Mouse (Mus musculus) CH12.LX (cell line): ENCODE measurements around the gene Fut4. TPM values are rescaled to one million over a fixed set of nuclear protein-coding genes. Genes with fewer than 3 reads are reported as not detected.
A peak's percentile ranks its signal among the peaks of the same experiment; 100 is the strongest.

Experiments used
- DNase-seq: peaks from one replicate; pipeline ENCODE4 v3.0.0-alpha.2; 2013; ENCODE audit errors: extremely low read depth
- H3K27ac ChIP-seq: 2 replicates; pipeline ENCODE4 v1.5.1; 2012; ENCODE audit warnings: low read depth, mild to moderate bottlenecking, control low read depth, moderate library complexity; ENCODE audit not compliant: insufficient read depth
- H3K27me3 ChIP-seq: replicated peaks from 2 replicates; pipeline ENCODE3; 2012; ENCODE audit warnings: inconsistent platforms
- H3K36me3 ChIP-seq, 2 experiments: replicated peaks in 1 of 2; 2 replicates each; pipeline versions ENCODE3 to v1.6.1; 2012; ENCODE audit warnings: inconsistent platforms in 1 of 2, low read length in 1 of 2, mild to moderate bottlenecking in 1 of 2, mixed read lengths in 1 of 2, moderate library complexity in 1 of 2; ENCODE audit not compliant: control insufficient read depth in 1 of 2, insufficient read depth in 1 of 2
- H3K4me1 ChIP-seq, 2 experiments: 2 replicates each; pipeline ENCODE4 v1.6.1; 2012; ENCODE audit warnings: inconsistent platforms in 1 of 2, moderate library complexity in 1 of 2; ENCODE audit not compliant: insufficient read depth in 2 of 2, control insufficient read depth in 1 of 2
- H3K4me2 ChIP-seq: 2 replicates; pipeline ENCODE4 v1.6.1; 2012; ENCODE audit warnings: low read depth, mild to moderate bottlenecking, control low read depth; ENCODE audit not compliant: poor library complexity, insufficient read depth, severe bottlenecking
- H3K4me3 ChIP-seq, 3 experiments: fragments of 150-350 bp in 1 of 3; sonication (generic) in 1 of 3; replicated peaks in 1 of 3; 2 replicates each; pipeline versions ENCODE3 to v1.5.1; 2011 to 2012; ENCODE audit warnings: low read depth in 2 of 3, low read length in 2 of 3, mild to moderate bottlenecking in 2 of 3, moderate library complexity in 2 of 3, control low read depth in 1 of 3, improper control_type of control experiment in 1 of 3, inconsistent platforms in 1 of 3, mixed read lengths in 1 of 3; ENCODE audit not compliant: poor library complexity in 1 of 3
- H3K79me2 ChIP-seq: replicated peaks from 2 replicates; pipeline ENCODE4 v1.6.1; 2012; ENCODE audit warnings: mild to moderate bottlenecking, moderate library complexity; ENCODE audit not compliant: control insufficient read depth, poor library complexity, insufficient read depth, severe bottlenecking; ENCODE audit errors: extremely low read depth
- H3K9ac ChIP-seq: 2 replicates; pipeline ENCODE4 v1.6.1; 2012; ENCODE audit warnings: low read depth, mild to moderate bottlenecking, control low read depth, moderate library complexity; ENCODE audit not compliant: insufficient read depth
- H3K9me3 ChIP-seq: replicated peaks from 2 replicates; pipeline ENCODE3; 2012; ENCODE audit warnings: low read length, inconsistent platforms, mixed read lengths
- BHLHE40 ChIP-seq: IDR thresholded peaks from 2 replicates; pipeline ENCODE4 v1.6.1; 2011; ENCODE audit warnings: mild to moderate bottlenecking, low read depth, low read length, improper control_type of control experiment
- CHD2 ChIP-seq: IDR thresholded peaks from 2 replicates; pipeline ENCODE4 v1.6.1; 2011; ENCODE audit warnings: low read length, improper control_type of control experiment
- CTCF ChIP-seq, 2 experiments: IDR thresholded peaks in 1 of 2; conservative IDR thresholded peaks in 1 of 2; 2 replicates each; pipeline ENCODE4 v1.5.1; 2011 to 2012; ENCODE audit warnings: low read depth in 2 of 2, low read length in 2 of 2, improper control_type of control experiment in 1 of 2, inconsistent platforms in 1 of 2, mild to moderate bottlenecking in 1 of 2, moderate library complexity in 1 of 2
- E2F4 ChIP-seq: IDR thresholded peaks from 2 replicates; pipeline ENCODE4 v1.6.1; 2011; ENCODE audit warnings: low read depth, low read length, improper control_type of control experiment; ENCODE audit not compliant: insufficient replicate concordance
- ELF1 ChIP-seq: IDR thresholded peaks from 2 replicates; pipeline ENCODE4 v1.6.1; 2014; ENCODE audit warnings: low read depth, mild to moderate bottlenecking, inconsistent platforms, low read length, improper control_type of control experiment
- EP300 ChIP-seq: IDR thresholded peaks from 2 replicates; pipeline ENCODE4 v1.6.1; 2011; ENCODE audit warnings: low read length, improper control_type of control experiment
- ETS1 ChIP-seq: conservative IDR thresholded peaks from 2 replicates; pipeline ENCODE4 v1.6.1; 2012; ENCODE audit warnings: low read depth, mild to moderate bottlenecking, inconsistent platforms, low read length, improper control_type of control experiment, moderate library complexity
- GABPA ChIP-seq: IDR thresholded peaks from 2 replicates; pipeline ENCODE4 v1.6.1; 2012; ENCODE audit warnings: low read depth, low read length, improper control_type of control experiment, inconsistent platforms; ENCODE audit not compliant: insufficient replicate concordance
- IRF4 ChIP-seq: IDR thresholded peaks from 2 replicates; pipeline ENCODE4 v1.6.1; 2014; ENCODE audit warnings: low read depth, mild to moderate bottlenecking, inconsistent platforms, low read length, improper control_type of control experiment
- JUN ChIP-seq: IDR thresholded peaks from 2 replicates; pipeline ENCODE4 v1.6.1; 2011; ENCODE audit warnings: low read depth, mild to moderate bottlenecking, low read length, improper control_type of control experiment, moderate library complexity; ENCODE audit not compliant: insufficient read depth
- JUND ChIP-seq: conservative IDR thresholded peaks from 2 replicates; pipeline ENCODE4 v1.6.1; 2011; ENCODE audit warnings: low read depth, low read length, improper control_type of control experiment
- MAZ ChIP-seq: IDR thresholded peaks from 2 replicates; pipeline ENCODE4 v1.6.1; 2012; ENCODE audit warnings: low read depth, mild to moderate bottlenecking, inconsistent platforms, low read length, improper control_type of control experiment, moderate library complexity
- NELFE ChIP-seq: IDR thresholded peaks from 2 replicates; pipeline ENCODE4 v1.6.1; 2011; ENCODE audit warnings: low read depth, low read length, improper control_type of control experiment
- NRF1 ChIP-seq: IDR thresholded peaks from 2 replicates; pipeline ENCODE4 v1.6.1; 2014; ENCODE audit warnings: low read depth, mild to moderate bottlenecking, inconsistent platforms, low read length, improper control_type of control experiment, moderate library complexity
- PAX5 ChIP-seq: IDR thresholded peaks from 2 replicates; pipeline ENCODE4 v1.6.1; 2012; ENCODE audit warnings: low read length, inconsistent platforms, mixed read lengths
- POLR2A ChIP-seq: IDR thresholded peaks from 2 replicates; pipeline ENCODE4 v1.6.1; 2011; ENCODE audit warnings: low read depth, mild to moderate bottlenecking, improper control_type of control experiment, low read length
- POLR2AphosphoS2 ChIP-seq: IDR thresholded peaks from 2 replicates; pipeline ENCODE4 v1.6.1; 2011; ENCODE audit warnings: low read depth, low read length, improper control_type of control experiment
- RAD21 ChIP-seq: IDR thresholded peaks from 2 replicates; pipeline ENCODE4 v1.6.1; 2011; ENCODE audit warnings: low read depth, mild to moderate bottlenecking, low read length, improper control_type of control experiment, moderate library complexity
- RCOR1 ChIP-seq: conservative IDR thresholded peaks from 2 replicates; pipeline ENCODE4 v1.6.1; 2012; ENCODE audit warnings: low read depth, mild to moderate bottlenecking, inconsistent platforms, low read length, improper control_type of control experiment
- SMC3 ChIP-seq: IDR thresholded peaks from 2 replicates; pipeline ENCODE4 v1.6.1; 2011; ENCODE audit warnings: low read depth, low read length, improper control_type of control experiment
- TCF12 ChIP-seq: IDR thresholded peaks from 2 replicates; pipeline ENCODE4 v1.6.1; 2014; ENCODE audit warnings: low read depth, mild to moderate bottlenecking, inconsistent platforms, low read length, improper control_type of control experiment
- USF1 ChIP-seq: IDR thresholded peaks from 2 replicates; pipeline ENCODE4 v1.6.1; 2014; ENCODE audit warnings: low read depth, mild to moderate bottlenecking, inconsistent platforms, low read length, improper control_type of control experiment
- ZMIZ1 ChIP-seq: IDR thresholded peaks from 2 replicates; pipeline ENCODE4 v1.6.1; 2012; ENCODE audit warnings: low read depth, mild to moderate bottlenecking, inconsistent platforms, low read length, improper control_type of control experiment
- dilution Hi-C: fragments of 300-500 bp; cut with MboI; formaldehyde crosslinking; loops from 2 replicates; pipeline ENCODE4 v1.14.3; 2020; ENCODE audit warnings: low sequenced_read_pairs; ENCODE audit not compliant: extremely low pct_unique_long_range_greater_than_20kb, extremely low pct_ligation_motif_present
- in situ Hi-C: fragments of 300-500 bp; cut with MboI; formaldehyde crosslinking; loops from 3 replicates; pipeline ENCODE4 v1.14.3; 2019; ENCODE audit warnings: low sequenced_read_pairs, low pct_ligation_motif_present, low pct_unique_long_range_greater_than_20kb, mixed read lengths
- polyA plus RNA-seq: library from polyadenylated mRNA; unstranded; fragments of >175 nt; gene quantifications from 2 replicates; pipeline ENCODE4 v1.2.1, GENCODE M21; 2012; ENCODE audit warnings: low read depth; ENCODE audit not compliant: insufficient read length
- total RNA-seq, 2 experiments: library from RNA; depleted of rRNA; stranded (reverse); fragments of 300-350 nt in 1 of 2; fragments of >200 nt in 1 of 2; gene quantifications; 2 replicates each; pipeline ENCODE4 v1.2.3; 2012 to 2014

Fut4 gene
- total and polyA plus RNA-seq, 3 experiments: not detected

DNA sequence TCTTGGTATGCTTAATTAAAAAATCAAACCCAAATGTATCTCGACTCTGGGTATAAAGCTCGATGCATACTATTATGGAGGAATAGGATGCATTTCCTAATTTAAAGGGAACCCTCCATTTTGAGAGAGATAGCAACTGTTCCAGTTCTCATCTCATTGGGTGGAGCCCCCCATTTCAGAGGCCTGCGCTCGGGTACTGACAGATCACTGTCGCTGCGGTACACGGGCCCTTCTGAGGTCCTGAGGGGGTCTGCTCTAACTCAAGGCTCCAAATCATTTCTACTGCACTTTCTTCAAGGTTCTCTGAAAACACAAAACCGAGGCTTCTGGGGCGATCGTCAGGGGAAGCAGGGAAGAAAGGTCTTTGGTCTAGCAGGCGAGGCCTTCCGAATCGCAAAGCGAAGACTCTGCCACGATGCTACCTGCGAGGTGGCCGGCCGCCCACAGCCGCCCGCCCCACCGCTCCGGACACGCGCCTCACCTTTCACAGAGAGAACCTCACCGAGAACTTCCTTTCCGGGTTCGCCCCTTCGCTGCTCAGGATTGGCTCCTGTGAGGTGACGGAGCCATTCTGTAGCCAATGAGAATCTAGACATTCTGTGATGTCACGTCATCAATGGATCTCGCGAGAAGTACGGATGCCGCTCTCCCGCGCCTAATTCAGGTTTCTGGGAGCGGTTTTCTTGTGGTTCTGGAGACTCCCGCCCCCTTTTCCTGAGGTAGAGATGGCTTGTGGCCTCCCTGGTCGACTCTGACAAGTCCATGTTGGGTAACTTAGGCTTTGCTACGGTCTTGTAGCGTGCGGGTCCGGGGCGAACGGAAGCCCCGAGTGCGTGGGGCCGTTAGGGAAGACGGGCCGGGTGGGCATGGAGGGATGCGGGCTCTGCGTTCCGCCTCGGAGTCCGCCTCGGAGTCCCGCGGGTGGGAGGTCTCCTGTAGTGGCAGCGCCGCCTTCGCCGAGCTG is 32.1 kb upstream of the Fut4 start, which contains the start of the genes Mre11a and Ankrd49 (continued):
- TF ChIP-seq JUND: no peak

DNA sequence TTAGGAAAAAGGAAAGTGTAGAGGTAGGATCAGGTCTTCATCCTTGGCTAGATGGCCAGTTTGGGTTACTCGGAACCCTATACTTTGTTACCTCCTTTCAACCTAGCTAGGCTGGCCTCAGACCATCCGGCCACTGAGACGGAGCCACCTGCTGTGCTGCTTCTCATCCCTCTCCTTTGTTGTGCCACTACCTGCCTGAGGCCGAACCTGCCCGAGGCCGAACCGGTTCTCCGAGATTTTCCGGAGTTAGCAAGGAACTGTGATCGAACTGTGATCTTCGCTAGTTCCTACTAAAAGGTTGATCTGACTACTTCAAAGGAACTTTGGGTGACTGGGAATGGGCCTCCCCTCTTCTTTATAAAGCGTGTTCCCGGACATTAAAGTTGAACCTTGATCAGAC is 26.1 kb upstream of the Fut4 start:
- Histone ChIP-seq H3K9ac (no peak overlapping the region), H3K4me1 (peaks cover 0 to 30% of the 10 kb centered on the region in 2 experiments; a peak in 2 of 4 replicates), H3K36me3 (peaks cover 18 to 37% of the 10 kb centered on the region in 2 experiments), H3K4me3 (no peak overlapping the region), H3K4me2 (no peak overlapping the region), H3K9me3 (no peaks in the 10 kb centered on the region)
- dilution Hi-C loops: no loop called here
- TF ChIP-seq TCF12 (no peak), NELFE (no peak), RCOR1 (no peak), USF1 (no peak), ELF1 (no peak), ZMIZ1 (0 out of 2 replicates have a peak, but pooled peaks have one; percentile 35), POLR2AphosphoS2 (0 out of 2 replicates have a peak, but pooled peaks have one; percentile 54), JUN (no peak), GABPA (no peak), ETS1 (no peak), CHD2 (no peak), EP300 (no peak)
- TF ChIP-seq, all 38 proteins: peak for 2
- in situ Hi-C loops: loop anchor here (5.0 kb wide), 1 partner anchor 239 kb away; no protein-coding TSS in a partner anchor
- Histone ChIP-seq H3K79me2 (no peaks in the 10 kb centered on the region), H3K27ac (no peak overlapping the region), H3K27me3 (no peaks in the 10 kb centered on the region)
- DNase-seq: no peak

DNA sequence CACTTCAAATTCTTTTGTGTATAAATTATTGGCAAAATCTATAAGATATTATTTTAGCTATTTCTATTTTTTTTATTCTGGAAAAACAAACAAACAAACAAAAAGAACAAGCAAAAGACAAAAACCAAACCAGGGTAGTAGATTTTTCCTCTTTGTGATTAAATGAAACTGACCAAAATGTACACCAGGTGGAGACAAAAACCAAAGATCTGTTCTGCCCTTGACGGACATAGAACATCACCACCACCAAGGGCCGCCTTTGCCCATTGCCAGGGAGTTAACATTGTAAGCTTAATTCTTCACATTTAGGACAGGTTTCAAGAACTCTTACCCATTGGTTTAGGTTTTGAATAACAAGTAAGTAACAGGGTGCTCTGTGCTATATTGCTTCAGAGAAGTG is 21.6 kb upstream of the Fut4 start:
- dilution Hi-C loops (no loop called here), in situ Hi-C loops (no loop called here)
- no peak for TF ChIP-seq IRF4
- TF ChIP-seq RAD21: peak; percentile 62
- no peak for TF ChIP-seq POLR2A
- peak in 1 of 2 experiments; percentile 64; a peak in 2 of 4 replicates for TF ChIP-seq CTCF (conservative IDR thresholded peaks at IDR 0.05 in 1 of 2, IDR thresholded peaks at IDR 0.05 in 1 of 2; ENCODE audit: low read depth in 2 of 2, low read length in 2 of 2)
- peak; percentile 57 for TF ChIP-seq SMC3
- no peak for TF ChIP-seq PAX5
- TF ChIP-seq USF1: no peak
- no peak for TF ChIP-seq BHLHE40
- TF ChIP-seq MAZ: no peak
- TF ChIP-seq NRF1: no peak
- TF ChIP-seq E2F4: no peak
- H3K9ac ChIP-seq: no peak overlapping the region
- DNase-seq: no peak
- H3K27me3 ChIP-seq: no peaks in the 10 kb centered on the region
- no peak overlapping the region for H3K27ac ChIP-seq
- H3K79me2 ChIP-seq: no peaks in the 10 kb centered on the region
- peaks cover 0 to under 1% of the 10 kb centered on the region in 2 experiments for H3K36me3 ChIP-seq
- H3K4me1 ChIP-seq: peaks cover 0 to 14% of the 10 kb centered on the region in 2 experiments; a peak in 2 of 4 replicates
- no peaks in the 10 kb centered on the region for H3K9me3 ChIP-seq
- no peak overlapping the region for H3K4me2 ChIP-seq
- no peak overlapping the region for H3K4me3 ChIP-seq
